Mouse (Mus musculus): ENCODE results near the gene Slc24a4. TPM values are rescaled to one million over a fixed set of nuclear protein-coding genes. Genes with fewer than 3 reads are reported as not detected.

The Slc24a4 gene
- polyA plus RNA-seq, 1 experiment = not detected

GRCm38 (mm10) chr12:102167302-102167701, 38.8 kb downstream of the Slc24a4 start:
- Histone ChIP-seq H3K4me1 (ENCODE audit: control insufficient read depth, insufficient read depth, low read length) (no peaks in the 10 kb centered on the region), H3K27ac (ENCODE audit: insufficient read depth, low read length) (no peak overlapping the region), H3K27me3 (ENCODE audit: control insufficient read depth, insufficient read depth, low read length, poor library complexity, severe bottlenecking) (no peaks in the 10 kb centered on the region), H3K9me3 (replicated peaks; ENCODE audit: control insufficient read depth, insufficient read depth, low read length, poor library complexity, severe bottlenecking) (no peaks in the 10 kb centered on the region), H3K36me3 (ENCODE audit: control insufficient read depth, insufficient read depth, low read length, poor library complexity, severe bottlenecking) (no peaks in the 10 kb centered on the region), H3K4me3 (ENCODE audit: low read depth, low read length) (no peak overlapping the region), H3K9ac (ENCODE audit: low read depth, poor library complexity, severe bottlenecking) (no peak overlapping the region)
- TF ChIP-seq CTCF (IDR thresholded peaks at IDR 0.05; ENCODE audit: low read depth, low read length) (no peak), POLR2A (IDR thresholded peaks at IDR 0.05; ENCODE audit: insufficient read depth, low read length) (no peak), EP300 (IDR thresholded peaks at IDR 0.05; ENCODE audit: insufficient read depth, low read depth, low read length) (no peak)

GRCm38 (mm10) chr12:102172746-102173145, 44.2 kb downstream of the Slc24a4 start:
- no peak overlapping the region for H3K27ac ChIP-seq (ENCODE audit: insufficient read depth, low read length)
- no peaks in the 10 kb centered on the region for H3K4me1 ChIP-seq (ENCODE audit: control insufficient read depth, insufficient read depth, low read length)
- H3K36me3 ChIP-seq (ENCODE audit: control insufficient read depth, insufficient read depth, low read length, poor library complexity, severe bottlenecking) = no peaks in the 10 kb centered on the region
- H3K4me3 ChIP-seq (ENCODE audit: low read depth, low read length) = no peak overlapping the region
- no peaks in the 10 kb centered on the region for H3K27me3 ChIP-seq (ENCODE audit: control insufficient read depth, insufficient read depth, low read length, poor library complexity, severe bottlenecking)
- no peaks in the 10 kb centered on the region for H3K9me3 ChIP-seq (replicated peaks; ENCODE audit: control insufficient read depth, insufficient read depth, low read length, poor library complexity, severe bottlenecking)
- no peak for TF ChIP-seq EP300 (IDR thresholded peaks at IDR 0.05; ENCODE audit: insufficient read depth, low read depth, low read length)
- no peak overlapping the region for H3K9ac ChIP-seq (ENCODE audit: low read depth, poor library complexity, severe bottlenecking)

DNA sequence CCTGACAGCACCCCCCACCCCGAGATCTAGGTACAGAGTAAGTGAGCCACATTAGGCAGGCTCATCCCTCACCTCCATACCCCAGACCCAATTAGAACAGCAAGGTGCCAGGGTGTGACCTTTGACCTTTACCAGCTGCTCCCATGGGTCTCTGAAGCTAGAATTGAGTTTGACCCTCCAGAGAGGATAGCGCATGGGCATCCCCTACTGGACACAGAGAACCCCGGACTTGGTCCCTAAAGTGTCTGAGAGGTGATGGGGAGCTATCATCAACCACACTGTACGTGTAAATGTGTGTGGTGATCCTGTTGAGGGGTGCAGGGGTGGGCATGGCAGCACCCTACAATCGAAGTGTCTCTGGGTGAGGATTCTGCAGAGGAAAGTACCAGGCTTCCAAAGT, 44.8 kb downstream of the Slc24a4 start:
- no peaks in the 10 kb centered on the region for H3K4me1 ChIP-seq (ENCODE audit: control insufficient read depth, insufficient read depth, low read length)
- TF ChIP-seq POLR2A (IDR thresholded peaks at IDR 0.05; ENCODE audit: insufficient read depth, low read length) (no peak), CTCF (IDR thresholded peaks at IDR 0.05; ENCODE audit: low read depth, low read length) (no peak), EP300 (IDR thresholded peaks at IDR 0.05; ENCODE audit: insufficient read depth, low read depth, low read length) (no peak)
- H3K9me3 ChIP-seq (replicated peaks; ENCODE audit: control insufficient read depth, insufficient read depth, low read length, poor library complexity, severe bottlenecking) = no peaks in the 10 kb centered on the region
- H3K36me3 ChIP-seq (ENCODE audit: control insufficient read depth, insufficient read depth, low read length, poor library complexity, severe bottlenecking) = no peaks in the 10 kb centered on the region
- H3K27ac ChIP-seq (ENCODE audit: insufficient read depth, low read length) = no peak overlapping the region
- no peak overlapping the region for H3K4me3 ChIP-seq (ENCODE audit: low read depth, low read length)
- no peak overlapping the region for H3K9ac ChIP-seq (ENCODE audit: low read depth, poor library complexity, severe bottlenecking)
- H3K27me3 ChIP-seq (ENCODE audit: control insufficient read depth, insufficient read depth, low read length, poor library complexity, severe bottlenecking) = no peaks in the 10 kb centered on the region

DNA sequence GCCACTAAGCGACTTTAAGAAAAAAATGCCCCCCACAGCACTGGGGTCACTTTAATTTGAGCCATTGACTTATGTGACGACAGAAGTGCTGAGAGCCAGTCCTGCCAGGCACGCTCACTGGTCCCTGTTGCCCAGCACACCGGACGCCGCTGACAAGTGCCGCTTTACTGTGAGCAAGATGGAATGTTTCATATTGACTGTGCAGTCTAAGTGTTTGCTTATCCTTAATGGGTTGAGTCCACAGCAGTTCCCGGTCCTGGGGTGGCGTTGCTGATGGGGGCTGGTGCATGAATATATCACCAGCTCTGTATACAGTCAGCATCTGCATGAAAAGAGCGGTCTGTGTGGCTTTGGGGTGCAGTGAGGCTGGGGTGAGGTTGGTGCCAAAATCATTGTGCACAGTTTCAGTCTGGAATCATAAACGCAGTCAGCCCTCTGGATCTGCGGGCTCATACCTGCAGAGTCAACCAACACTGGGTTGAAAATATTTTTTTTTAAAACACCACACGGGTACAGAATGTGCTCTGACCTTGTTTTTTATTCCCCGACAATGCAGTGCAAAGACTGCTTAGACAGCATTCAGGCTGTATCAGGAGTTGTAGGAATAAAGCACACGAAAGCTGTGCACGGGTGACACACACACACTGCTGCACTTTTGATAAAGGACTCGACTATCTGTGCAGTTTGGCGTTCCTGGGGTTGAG, 52.0 kb downstream of the Slc24a4 start:
- H3K4me3 ChIP-seq (ENCODE audit: low read depth, low read length) = no peak overlapping the region
- no peaks in the 10 kb centered on the region for H3K4me1 ChIP-seq (ENCODE audit: control insufficient read depth, insufficient read depth, low read length)
- no peak overlapping the region for H3K27ac ChIP-seq (ENCODE audit: insufficient read depth, low read length)
- no peaks in the 10 kb centered on the region for H3K27me3 ChIP-seq (ENCODE audit: control insufficient read depth, insufficient read depth, low read length, poor library complexity, severe bottlenecking)
- TF ChIP-seq CTCF (IDR thresholded peaks at IDR 0.05; ENCODE audit: low read depth, low read length) (no peak), EP300 (IDR thresholded peaks at IDR 0.05; ENCODE audit: insufficient read depth, low read depth, low read length) (no peak), POLR2A (IDR thresholded peaks at IDR 0.05; ENCODE audit: insufficient read depth, low read length) (no peak)
- no peak overlapping the region for H3K9ac ChIP-seq (ENCODE audit: low read depth, poor library complexity, severe bottlenecking)
- H3K36me3 ChIP-seq (ENCODE audit: control insufficient read depth, insufficient read depth, low read length, poor library complexity, severe bottlenecking) = no peaks in the 10 kb centered on the region
- no peaks in the 10 kb centered on the region for H3K9me3 ChIP-seq (replicated peaks; ENCODE audit: control insufficient read depth, insufficient read depth, low read length, poor library complexity, severe bottlenecking)

- TF ChIP-seq POLR2A (IDR thresholded peaks at IDR 0.05; ENCODE audit: insufficient read depth, low read length) (no peak), EP300 (IDR thresholded peaks at IDR 0.05; ENCODE audit: insufficient read depth, low read depth, low read length) (no peak), CTCF (IDR thresholded peaks at IDR 0.05; ENCODE audit: low read depth, low read length) (peak; percentile 96)
- Histone ChIP-seq H3K27ac (ENCODE audit: insufficient read depth, low read length) (no peak overlapping the region), H3K4me1 (ENCODE audit: control insufficient read depth, insufficient read depth, low read length) (no peaks in the 10 kb centered on the region), H3K4me3 (ENCODE audit: low read depth, low read length) (no peak overlapping the region), H3K9ac (ENCODE audit: low read depth, poor library complexity, severe bottlenecking) (no peak overlapping the region), H3K36me3 (ENCODE audit: control insufficient read depth, insufficient read depth, low read length, poor library complexity, severe bottlenecking) (no peaks in the 10 kb centered on the region), H3K9me3 (replicated peaks; ENCODE audit: control insufficient read depth, insufficient read depth, low read length, poor library complexity, severe bottlenecking) (no peaks in the 10 kb centered on the region), H3K27me3 (ENCODE audit: control insufficient read depth, insufficient read depth, low read length, poor library complexity, severe bottlenecking) (no peaks in the 10 kb centered on the region)
Observed at GRCm38 (mm10) chr12:102181799-102182357, 53.3 kb downstream of the Slc24a4 start.

- H3K4me3 ChIP-seq (ENCODE audit: low read depth, low read length) = no peak overlapping the region
- no peaks in the 10 kb centered on the region for H3K9me3 ChIP-seq (replicated peaks; ENCODE audit: control insufficient read depth, insufficient read depth, low read length, poor library complexity, severe bottlenecking)
- no peak for TF ChIP-seq CTCF (IDR thresholded peaks at IDR 0.05; ENCODE audit: low read depth, low read length)
- TF ChIP-seq EP300 (IDR thresholded peaks at IDR 0.05; ENCODE audit: insufficient read depth, low read depth, low read length) = no peak
- no peak for TF ChIP-seq POLR2A (IDR thresholded peaks at IDR 0.05; ENCODE audit: insufficient read depth, low read length)
- no peaks in the 10 kb centered on the region for H3K36me3 ChIP-seq (ENCODE audit: control insufficient read depth, insufficient read depth, low read length, poor library complexity, severe bottlenecking)
- H3K9ac ChIP-seq (ENCODE audit: low read depth, poor library complexity, severe bottlenecking) = no peak overlapping the region
- H3K27ac ChIP-seq (ENCODE audit: insufficient read depth, low read length) = no peak overlapping the region
- no peaks in the 10 kb centered on the region for H3K4me1 ChIP-seq (ENCODE audit: control insufficient read depth, insufficient read depth, low read length)
- H3K27me3 ChIP-seq (ENCODE audit: control insufficient read depth, insufficient read depth, low read length, poor library complexity, severe bottlenecking) = no peaks in the 10 kb centered on the region
Observed at GRCm38 (mm10) chr12:102182621-102183020, 54.1 kb downstream of the Slc24a4 start.
